Mouse (Mus musculus): ENCODE results near the gene Zdhhc8. TPM values are rescaled to one million over a fixed set of nuclear protein-coding genes. Genes with fewer than 3 reads are reported as not detected.

The Zdhhc8 gene
- polyA plus RNA-seq, 1 experiment from 2014 or later, result 12.2 TPM

DNA sequence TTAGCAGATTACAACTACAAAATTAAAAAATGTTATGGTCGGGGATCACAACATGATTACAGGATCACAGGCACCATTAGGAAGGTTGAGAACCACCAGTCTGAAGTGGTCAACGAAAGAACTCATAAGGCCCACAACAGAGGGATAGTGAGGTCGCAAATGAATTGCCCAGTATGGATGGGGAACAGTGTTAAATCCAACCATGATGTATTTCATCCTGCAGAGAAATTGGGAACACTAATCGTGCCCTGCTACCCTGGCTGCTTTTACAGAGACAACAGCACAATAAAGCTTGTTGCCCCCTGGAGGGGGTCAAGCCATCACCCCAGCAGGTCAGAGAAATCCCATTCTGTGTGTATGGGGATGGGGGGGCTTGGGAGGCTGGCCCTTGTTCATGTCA lies 15.3 kb upstream of the Zdhhc8 start:
- peak overlapping the region; percentile 89; the same call in 1 of the 2 replicates for H3K4me3 ChIP-seq (ENCODE audit: low read depth, low read length)
- H3K27me3 ChIP-seq (ENCODE audit: control insufficient read depth, insufficient read depth, low read length), result no peaks in the 10 kb centered on the region
- no peak overlapping the region for H3K27ac ChIP-seq (ENCODE audit: low read depth, low read length)
- peaks cover 29% of the 10 kb centered on the region for H3K4me1 ChIP-seq (ENCODE audit: control insufficient read depth, insufficient read depth, low read length)
- no peaks in the 10 kb centered on the region for H3K9me3 ChIP-seq (ENCODE audit: control insufficient read depth, low read length)
- ATAC-seq (ENCODE audit: low read depth), result no peak
- peaks cover 33% of the 10 kb centered on the region for H3K36me3 ChIP-seq (ENCODE audit: control insufficient read depth, insufficient read depth, low read length)
- peak overlapping the region; percentile 95 for H3K4me2 ChIP-seq (ENCODE audit: low read depth, low read length)
- H3K9ac ChIP-seq (replicated peaks; ENCODE audit: low read depth, low read length), result 0 out of 2 replicates have a peak overlapping the region, but pooled peaks have one; percentile 89
- 55% methylated on average over 4 of the region's 4 CpGs for WGBS

- no peaks in the 10 kb centered on the region for H3K9me3 ChIP-seq (ENCODE audit: control insufficient read depth, low read length)
- H3K4me3 ChIP-seq (ENCODE audit: low read depth, low read length), result peak overlapping the region; percentile 89
- WGBS, result 9% methylated on average over 27 of the region's 27 CpGs
- H3K27me3 ChIP-seq (ENCODE audit: control insufficient read depth, insufficient read depth, low read length), result no peaks in the 10 kb centered on the region
- ATAC-seq (ENCODE audit: low read depth), result peak; percentile 33
- H3K36me3 ChIP-seq (ENCODE audit: control insufficient read depth, insufficient read depth, low read length), result peaks cover 36% of the 10 kb centered on the region
- peaks cover 29% of the 10 kb centered on the region for H3K4me1 ChIP-seq (ENCODE audit: control insufficient read depth, insufficient read depth, low read length)
- H3K9ac ChIP-seq (replicated peaks; ENCODE audit: low read depth, low read length), result peak overlapping the region; percentile 89
- peak overlapping the region; percentile 93 for H3K27ac ChIP-seq (ENCODE audit: low read depth, low read length)
- H3K4me2 ChIP-seq (ENCODE audit: low read depth, low read length), result peak overlapping the region; percentile 95
Measured at GRCm38 (mm10) chr16:18249364-18249967, 14.5 kb upstream of the Zdhhc8 start.

- Histone ChIP-seq H3K9ac (replicated peaks; ENCODE audit: low read depth, low read length) (peak within 1 kb of the TSS; percentile 89), H3K36me3 (ENCODE audit: control insufficient read depth, insufficient read depth, low read length) (peaks cover 30% of the 10 kb centered on the region), H3K4me3 (ENCODE audit: low read depth, low read length) (peak within 1 kb of the TSS; percentile 89), H3K4me2 (ENCODE audit: low read depth, low read length) (peak within 1 kb of the TSS; percentile 95), H3K27ac (ENCODE audit: low read depth, low read length) (peak within 1 kb of the TSS; percentile 93), H3K27me3 (ENCODE audit: control insufficient read depth, insufficient read depth, low read length) (no peaks in the 10 kb centered on the region), H3K9me3 (ENCODE audit: control insufficient read depth, low read length) (no peaks in the 10 kb centered on the region), H3K4me1 (ENCODE audit: control insufficient read depth, insufficient read depth, low read length) (peaks cover 29% of the 10 kb centered on the region)
- under 1% methylated on average over 89 of the region's 102 CpGs for WGBS
- peak; percentile 97 for ATAC-seq (ENCODE audit: low read depth)
Measured at GRCm38 (mm10) chr16:18248433-18249363, 13.8 kb upstream of the Zdhhc8 start, which contains the start of the genes Trmt2a and Ranbp1. Gene Trmt2a (plus strand): TSS chr16:18248679. Gene Ranbp1 (minus strand): TSS chr16:18248732.

DNA sequence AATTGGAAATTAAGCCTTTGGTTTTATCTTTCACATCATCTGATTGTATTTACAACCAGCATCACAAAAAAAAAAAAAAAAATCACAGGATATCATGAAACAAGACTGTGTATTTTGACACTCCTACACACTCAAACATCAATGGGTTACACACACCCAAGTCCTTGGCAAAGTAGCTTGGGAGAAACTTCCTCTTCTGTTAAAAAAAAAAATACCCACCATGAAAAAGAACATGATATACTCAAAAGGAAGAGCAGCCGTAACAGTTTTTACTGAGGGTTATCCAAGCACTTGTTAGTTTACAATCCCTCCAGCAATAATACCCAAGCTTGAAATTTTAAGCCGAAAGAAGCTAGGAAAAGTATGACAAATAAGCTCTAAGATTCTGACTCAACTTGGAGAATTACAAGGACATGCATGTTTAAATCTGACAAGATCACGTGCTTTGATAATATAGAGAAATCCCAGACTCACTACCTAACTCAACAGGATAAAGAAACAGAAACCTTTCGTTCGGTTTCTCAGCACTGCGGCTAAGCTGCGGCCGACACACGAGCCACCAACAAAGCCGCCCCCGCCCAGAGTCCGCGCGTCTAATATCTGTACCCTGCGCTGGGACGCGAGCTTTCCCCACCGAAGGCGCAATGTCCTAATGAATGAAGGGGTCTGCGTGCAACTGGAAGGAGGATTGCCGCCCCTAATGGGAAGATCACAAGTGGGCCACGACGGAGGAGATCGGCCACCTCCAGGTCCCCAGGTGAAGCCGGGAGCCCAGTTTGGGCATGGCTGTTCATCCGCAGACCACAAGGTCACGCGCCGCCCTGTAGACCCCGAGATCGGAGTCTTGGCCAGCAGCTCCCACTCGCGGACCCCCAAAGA lies 12.8 kb upstream of the Zdhhc8 start:
- WGBS, result under 1% methylated on average over 32 of the region's 33 CpGs
- Histone ChIP-seq H3K4me2 (ENCODE audit: low read depth, low read length) (peak overlapping the region; percentile 69), H3K4me1 (ENCODE audit: control insufficient read depth, insufficient read depth, low read length) (peaks cover 29% of the 10 kb centered on the region), H3K9me3 (ENCODE audit: control insufficient read depth, low read length) (no peaks in the 10 kb centered on the region), H3K9ac (replicated peaks; ENCODE audit: low read depth, low read length) (peak overlapping the region; percentile 89), H3K36me3 (ENCODE audit: control insufficient read depth, insufficient read depth, low read length) (peaks cover 30% of the 10 kb centered on the region), H3K27ac (ENCODE audit: low read depth, low read length) (peak overlapping the region; percentile 93), H3K27me3 (ENCODE audit: control insufficient read depth, insufficient read depth, low read length) (no peaks in the 10 kb centered on the region), H3K4me3 (ENCODE audit: low read depth, low read length) (peak overlapping the region; percentile 89)
- ATAC-seq (ENCODE audit: low read depth), result no peak; the same call in 1 of the 2 replicates

- Histone ChIP-seq H3K36me3 (ENCODE audit: control insufficient read depth, insufficient read depth, low read length) (peaks cover 59% of the 10 kb centered on the region), H3K9me3 (ENCODE audit: control insufficient read depth, low read length) (no peaks in the 10 kb centered on the region), H3K4me3 (ENCODE audit: low read depth, low read length) (no peak overlapping the region), H3K9ac (replicated peaks; ENCODE audit: low read depth, low read length) (no peak overlapping the region), H3K4me2 (ENCODE audit: low read depth, low read length) (no peak overlapping the region), H3K27me3 (ENCODE audit: control insufficient read depth, insufficient read depth, low read length) (no peaks in the 10 kb centered on the region), H3K4me1 (ENCODE audit: control insufficient read depth, insufficient read depth, low read length) (peaks cover 2% of the 10 kb centered on the region), H3K27ac (ENCODE audit: low read depth, low read length) (no peak overlapping the region)
- no peak for ATAC-seq (ENCODE audit: low read depth)
- 93% methylated on average over 10 of the region's 10 CpGs for WGBS
Measured at GRCm38 (mm10) chr16:18241581-18241980, 6.6 kb upstream of the Zdhhc8 start.

DNA sequence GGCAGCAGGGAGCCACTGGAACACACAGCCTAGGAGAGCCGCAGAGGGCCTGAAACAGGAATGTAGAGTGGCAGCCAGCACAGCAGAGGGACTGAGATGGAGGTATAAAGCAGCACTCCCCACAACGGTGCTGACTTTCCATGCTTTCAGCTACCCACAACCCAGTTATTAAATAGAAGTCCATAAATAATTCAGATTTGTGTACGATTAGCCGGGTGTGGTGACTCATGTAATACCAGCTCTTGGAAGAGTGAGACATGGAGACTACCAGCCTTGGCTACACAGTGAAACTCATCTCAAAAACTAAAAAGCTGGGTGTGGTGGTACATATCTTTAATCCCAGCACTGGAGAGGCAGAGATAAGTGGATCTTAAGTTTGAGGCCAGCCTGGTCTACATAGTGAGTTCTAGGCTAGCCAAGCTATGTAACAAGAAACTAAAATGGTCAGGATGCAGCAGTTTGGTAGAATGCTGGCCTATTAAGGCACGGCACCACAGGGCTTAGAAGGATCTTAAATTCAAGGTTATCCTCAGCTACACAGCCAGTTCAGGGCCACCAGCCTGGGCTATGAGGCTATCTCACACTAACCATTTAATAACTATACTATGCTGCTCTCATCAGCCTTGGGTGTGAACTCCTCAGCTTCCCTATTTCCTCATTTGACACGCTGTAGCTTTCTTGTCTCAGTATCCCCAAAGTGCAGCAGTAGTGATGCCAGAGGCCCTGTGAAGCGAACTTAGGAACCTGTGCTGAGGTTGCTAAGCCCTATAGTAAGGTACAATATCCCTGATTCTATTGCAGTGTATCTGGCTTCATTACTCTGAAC lies 2.0 kb upstream of the Zdhhc8 start:
- no peaks in the 10 kb centered on the region for H3K27me3 ChIP-seq (ENCODE audit: control insufficient read depth, insufficient read depth, low read length)
- no peak overlapping the region for H3K9ac ChIP-seq (replicated peaks; ENCODE audit: low read depth, low read length)
- peaks cover 30% of the 10 kb centered on the region for H3K36me3 ChIP-seq (ENCODE audit: control insufficient read depth, insufficient read depth, low read length)
- no peaks in the 10 kb centered on the region for H3K9me3 ChIP-seq (ENCODE audit: control insufficient read depth, low read length)
- no peak overlapping the region for H3K4me3 ChIP-seq (ENCODE audit: low read depth, low read length)
- no peak overlapping the region for H3K27ac ChIP-seq (ENCODE audit: low read depth, low read length)
- WGBS, result 70% methylated on average over 7 of the region's 7 CpGs
- peaks cover 19% of the 10 kb centered on the region for H3K4me1 ChIP-seq (ENCODE audit: control insufficient read depth, insufficient read depth, low read length)
- ATAC-seq (ENCODE audit: low read depth), result no peak
- no peak overlapping the region for H3K4me2 ChIP-seq (ENCODE audit: low read depth, low read length)

- WGBS, result 5% methylated on average over 19 of the region's 19 CpGs
- peak; percentile 87 for ATAC-seq (ENCODE audit: low read depth)
- Histone ChIP-seq H3K9me3 (ENCODE audit: control insufficient read depth, low read length) (no peaks in the 10 kb centered on the region), H3K36me3 (ENCODE audit: control insufficient read depth, insufficient read depth, low read length) (peaks cover 23% of the 10 kb centered on the region), H3K4me1 (ENCODE audit: control insufficient read depth, insufficient read depth, low read length) (peaks cover 19% of the 10 kb centered on the region), H3K9ac (replicated peaks; ENCODE audit: low read depth, low read length) (peak overlapping the region; percentile 94), H3K27me3 (ENCODE audit: control insufficient read depth, insufficient read depth, low read length) (no peaks in the 10 kb centered on the region), H3K4me3 (ENCODE audit: low read depth, low read length) (peak overlapping the region; percentile 84), H3K4me2 (ENCODE audit: low read depth, low read length) (peak overlapping the region; percentile 86), H3K27ac (ENCODE audit: low read depth, low read length) (peak overlapping the region; percentile 91)
Measured at GRCm38 (mm10) chr16:18235389-18236065, 591 bp upstream of the Zdhhc8 start.

Measured in neural tube, embryonic 14.5 days (tissue).